Mouse (Mus musculus): Measurements from ENCODE around the gene Hoxc10. TPM values are rescaled to one million over a fixed set of nuclear protein-coding genes. Genes with fewer than 3 reads are reported as not detected.
A peak's percentile ranks its signal among the peaks of the same experiment; 100 is the strongest.

The Hoxc10 gene
- polyA plus RNA-seq, 1 experiment from 2014 or later: 49.0 TPM

- WGBS: 3% methylated on average over 29 of the region's 30 CpGs
- H3K27me3 ChIP-seq (ENCODE audit: insufficient read depth, low read length): peaks cover 24% of the 10 kb centered on the region
- H3K4me3 ChIP-seq (ENCODE audit: low read length): peak overlapping the region; percentile 65
- no peaks in the 10 kb centered on the region for H3K36me3 ChIP-seq (ENCODE audit: insufficient read depth, low read length)
- peak overlapping the region; percentile 84 for H3K4me2 ChIP-seq (replicated peaks; ENCODE audit: low read depth, low read length)
- peak; percentile 80 for ATAC-seq (ENCODE audit: low FRiP score, low TSS enrichment)
- H3K9ac ChIP-seq (replicated peaks; ENCODE audit: low read length): peak overlapping the region; percentile 90
- peaks cover 21% of the 10 kb centered on the region for H3K4me1 ChIP-seq (ENCODE audit: insufficient read depth, low read length)
- H3K27ac ChIP-seq (ENCODE audit: low read length): peak overlapping the region; percentile 94
- no peaks in the 10 kb centered on the region for H3K9me3 ChIP-seq (ENCODE audit: low read length)
Measured at GRCm38 (mm10) chr15:102965892-102966775, 462 bp upstream of the Hoxc10 start.

DNA sequence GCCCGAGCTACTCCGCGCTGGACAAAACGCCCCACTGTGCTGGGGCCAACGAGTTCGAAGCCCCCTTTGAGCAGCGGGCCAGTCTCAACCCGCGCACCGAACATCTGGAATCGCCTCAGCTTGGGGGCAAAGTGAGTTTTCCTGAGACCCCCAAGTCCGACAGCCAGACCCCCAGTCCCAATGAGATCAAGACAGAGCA is 615 bp downstream of the Hoxc10 start, which contains the start of gene Hoxc5:
Hoxc5 (plus strand) TSS at position 132 of the 199 bp plus-strand sequence.
- Histone ChIP-seq H3K4me1 (ENCODE audit: insufficient read depth, low read length) (peaks cover 22% of the 10 kb centered on the region), H3K4me3 (ENCODE audit: low read length) (peak within 1 kb of the TSS; percentile 65), H3K4me2 (replicated peaks; ENCODE audit: low read depth, low read length) (peak within 1 kb of the TSS; percentile 84), H3K36me3 (ENCODE audit: insufficient read depth, low read length) (no peaks in the 10 kb centered on the region), H3K9ac (replicated peaks; ENCODE audit: low read length) (peak within 1 kb of the TSS; percentile 90), H3K9me3 (ENCODE audit: low read length) (no peaks in the 10 kb centered on the region), H3K27ac (ENCODE audit: low read length) (peak within 1 kb of the TSS; percentile 94), H3K27me3 (ENCODE audit: insufficient read depth, low read length) (peaks cover 22% of the 10 kb centered on the region)
- ATAC-seq (ENCODE audit: low FRiP score, low TSS enrichment): no peak
- WGBS: 3% methylated on average over 12 of the region's 12 CpGs

DNA sequence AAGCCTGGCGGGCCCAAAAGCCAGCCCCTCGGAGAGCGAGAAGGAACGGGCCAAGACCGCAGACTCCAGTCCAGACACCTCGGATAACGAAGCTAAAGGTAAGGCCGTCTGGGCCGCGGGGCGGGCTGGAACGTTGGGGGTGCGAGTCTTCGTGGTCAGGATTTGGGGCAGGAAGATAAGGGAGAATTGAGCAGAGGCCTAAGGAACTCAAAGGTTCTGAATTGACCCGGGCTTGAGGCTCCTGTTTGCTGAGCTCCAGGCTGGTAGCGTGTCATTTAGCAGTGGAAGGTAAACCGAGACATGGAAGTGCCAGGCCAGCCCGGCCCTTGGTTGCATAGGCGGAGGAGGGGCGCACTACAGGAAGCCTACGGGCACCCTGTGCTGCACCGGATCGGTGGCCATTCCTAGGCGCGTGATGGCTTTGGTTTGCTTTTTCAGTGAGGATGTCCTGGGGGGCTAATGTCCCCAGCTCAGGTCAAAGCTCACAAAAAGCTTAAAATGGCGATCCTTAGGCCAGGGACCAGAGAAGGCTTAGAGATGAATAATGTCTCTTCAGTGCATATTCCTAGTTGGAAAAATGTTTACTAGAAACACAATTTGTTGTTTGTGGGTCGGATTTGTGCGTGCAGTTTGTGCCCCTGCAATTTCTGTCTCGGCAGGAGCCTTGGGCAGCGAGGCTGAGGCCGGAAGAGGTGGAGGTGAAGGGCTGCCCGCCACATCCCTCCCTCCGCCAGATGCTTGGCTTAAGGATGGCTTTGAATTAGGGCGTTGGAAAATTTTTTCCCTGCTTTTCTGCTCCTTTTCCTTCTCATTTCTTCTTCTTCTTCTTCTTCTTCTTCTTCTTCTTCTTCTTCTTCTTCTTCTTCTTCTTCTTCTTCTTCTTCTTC is 1.2 kb downstream of the Hoxc10 start:
- Histone ChIP-seq H3K4me2 (replicated peaks; ENCODE audit: low read depth, low read length) (peak overlapping the region; percentile 84), H3K27me3 (ENCODE audit: insufficient read depth, low read length) (peaks cover 22% of the 10 kb centered on the region), H3K4me1 (ENCODE audit: insufficient read depth, low read length) (peaks cover 25% of the 10 kb centered on the region)

DNA sequence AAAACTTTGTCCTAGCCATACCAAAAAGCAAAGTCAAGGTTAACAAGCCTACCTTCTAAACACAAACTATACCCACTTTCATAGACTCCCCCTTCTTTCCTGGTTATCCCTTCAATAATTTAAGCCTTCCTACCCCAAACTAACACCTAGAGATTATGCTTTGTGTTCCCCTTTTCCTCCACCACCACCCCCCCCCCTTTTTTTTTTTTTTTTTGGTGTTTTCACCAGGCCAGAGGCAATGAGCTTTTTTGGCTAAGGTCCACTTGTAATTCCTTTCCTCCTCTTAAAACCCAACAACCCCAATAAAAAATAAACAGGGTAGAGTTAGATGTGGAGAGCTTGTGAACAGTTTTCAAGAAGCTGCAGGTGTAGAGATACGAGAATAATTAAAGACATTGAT is 2.7 kb downstream of the Hoxc10 start:
- Histone ChIP-seq H3K4me1 (ENCODE audit: insufficient read depth, low read length) (peaks cover 19% of the 10 kb centered on the region), H3K4me2 (replicated peaks; ENCODE audit: low read depth, low read length) (peak overlapping the region; percentile 84), H3K4me3 (ENCODE audit: low read length) (peak overlapping the region; percentile 65), H3K36me3 (ENCODE audit: insufficient read depth, low read length) (no peaks in the 10 kb centered on the region), H3K27me3 (ENCODE audit: insufficient read depth, low read length) (peaks cover 27% of the 10 kb centered on the region), H3K27ac (ENCODE audit: low read length) (peak overlapping the region; percentile 70; the same call in 1 of the 2 replicates), H3K9me3 (ENCODE audit: low read length) (no peaks in the 10 kb centered on the region), H3K9ac (replicated peaks; ENCODE audit: low read length) (peak overlapping the region; percentile 79)
- no peak for ATAC-seq (ENCODE audit: low FRiP score, low TSS enrichment)
- WGBS: 25% methylated on average over 1 of the region's 1 CpGs

More for the DNA sequence above, 1.2 kb downstream of the Hoxc10 start:
- H3K9me3 ChIP-seq (ENCODE audit: low read length): no peaks in the 10 kb centered on the region
- ATAC-seq (ENCODE audit: low FRiP score, low TSS enrichment): no peak
- peak overlapping the region; percentile 90 for H3K9ac ChIP-seq (replicated peaks; ENCODE audit: low read length)
- H3K27ac ChIP-seq (ENCODE audit: low read length): peak overlapping the region; percentile 94
- H3K4me3 ChIP-seq (ENCODE audit: low read length): peak overlapping the region; percentile 65
- WGBS: 4% methylated on average over 34 of the region's 34 CpGs
- no peaks in the 10 kb centered on the region for H3K36me3 ChIP-seq (ENCODE audit: insufficient read depth, low read length)

DNA sequence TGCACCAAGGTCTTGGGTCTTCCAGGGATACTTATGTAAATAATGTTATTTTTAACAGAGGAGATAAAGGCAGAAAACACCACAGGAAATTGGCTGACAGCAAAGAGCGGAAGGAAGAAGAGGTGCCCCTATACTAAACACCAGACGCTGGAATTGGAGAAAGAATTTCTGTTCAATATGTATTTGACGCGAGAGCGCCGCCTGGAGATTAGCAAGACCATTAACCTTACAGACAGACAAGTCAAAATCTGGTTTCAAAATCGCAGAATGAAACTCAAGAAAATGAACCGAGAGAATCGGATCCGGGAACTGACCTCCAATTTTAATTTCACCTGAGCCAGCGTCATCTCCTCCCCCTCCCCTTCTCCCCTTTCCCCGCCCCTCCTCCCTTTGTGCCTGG is 4.1 kb downstream of the Hoxc10 start:
- H3K27me3 ChIP-seq (ENCODE audit: insufficient read depth, low read length): peaks cover 24% of the 10 kb centered on the region

GRCm38 (mm10) chr15:102972254-102972653 is 5.7 kb downstream of the Hoxc10 start:
- 1% methylated on average over 21 of the region's 21 CpGs for WGBS
- Histone ChIP-seq H3K4me1 (ENCODE audit: insufficient read depth, low read length) (peaks cover 27% of the 10 kb centered on the region), H3K27ac (ENCODE audit: low read length) (peak overlapping the region; percentile 75), H3K4me3 (ENCODE audit: low read length) (peak overlapping the region; percentile 54), H3K9me3 (ENCODE audit: low read length) (no peaks in the 10 kb centered on the region), H3K36me3 (ENCODE audit: insufficient read depth, low read length) (no peaks in the 10 kb centered on the region), H3K4me2 (replicated peaks; ENCODE audit: low read depth, low read length) (peak overlapping the region; percentile 84), H3K27me3 (ENCODE audit: insufficient read depth, low read length) (peaks cover 30% of the 10 kb centered on the region), H3K9ac (replicated peaks; ENCODE audit: low read length) (peak overlapping the region; percentile 82)
- no peak for ATAC-seq (ENCODE audit: low FRiP score, low TSS enrichment)

More for the DNA sequence above, 4.1 kb downstream of the Hoxc10 start:
- H3K27ac ChIP-seq (ENCODE audit: low read length): peak overlapping the region; percentile 79
- H3K36me3 ChIP-seq (ENCODE audit: insufficient read depth, low read length): no peaks in the 10 kb centered on the region
- ATAC-seq (ENCODE audit: low FRiP score, low TSS enrichment): no peak
- peak overlapping the region; percentile 59 for H3K9ac ChIP-seq (replicated peaks; ENCODE audit: low read length)
- H3K4me3 ChIP-seq (ENCODE audit: low read length): peak overlapping the region; percentile 54
- WGBS: 3% methylated on average over 12 of the region's 12 CpGs
- peaks cover 25% of the 10 kb centered on the region for H3K4me1 ChIP-seq (ENCODE audit: insufficient read depth, low read length)
- peak overlapping the region; percentile 84 for H3K4me2 ChIP-seq (replicated peaks; ENCODE audit: low read depth, low read length)
- no peaks in the 10 kb centered on the region for H3K9me3 ChIP-seq (ENCODE audit: low read length)

DNA sequence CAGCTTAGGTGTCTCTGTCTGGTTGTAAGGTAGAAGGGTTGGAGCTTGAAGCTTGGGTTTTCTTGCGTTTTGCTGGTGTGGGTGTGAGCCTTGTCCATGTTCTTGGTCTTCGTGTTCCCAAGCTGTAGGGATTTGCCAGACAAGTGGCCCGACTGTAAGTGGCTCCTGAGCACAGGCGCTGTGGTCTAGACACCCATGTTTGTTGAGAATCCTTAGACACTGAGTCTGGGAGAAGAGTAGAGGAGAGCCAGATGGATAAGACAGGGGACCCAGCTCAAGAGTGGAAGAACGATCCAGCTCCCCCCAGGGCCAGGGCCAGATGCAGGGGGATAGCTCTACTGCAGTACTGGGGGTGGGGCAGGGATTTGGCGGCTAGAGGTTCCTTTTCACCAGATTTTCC is 6.2 kb downstream of the Hoxc10 start:
- Histone ChIP-seq H3K36me3 (ENCODE audit: insufficient read depth, low read length) (no peaks in the 10 kb centered on the region), H3K27me3 (ENCODE audit: insufficient read depth, low read length) (peaks cover 30% of the 10 kb centered on the region), H3K9me3 (ENCODE audit: low read length) (no peaks in the 10 kb centered on the region), H3K4me3 (ENCODE audit: low read length) (peak overlapping the region; percentile 54), H3K9ac (replicated peaks; ENCODE audit: low read length) (peak overlapping the region; percentile 82), H3K27ac (ENCODE audit: low read length) (peak overlapping the region; percentile 75), H3K4me1 (ENCODE audit: insufficient read depth, low read length) (peaks cover 31% of the 10 kb centered on the region), H3K4me2 (replicated peaks; ENCODE audit: low read depth, low read length) (peak overlapping the region; percentile 84)
- no peak for ATAC-seq (ENCODE audit: low FRiP score, low TSS enrichment)
- 8% methylated on average over 6 of the region's 6 CpGs for WGBS

GRCm38 (mm10) chr15:102975034-102975433 is 8.4 kb downstream of the Hoxc10 start:
- Histone ChIP-seq H3K27me3 (ENCODE audit: insufficient read depth, low read length) (peaks cover 31% of the 10 kb centered on the region), H3K36me3 (ENCODE audit: insufficient read depth, low read length) (no peaks in the 10 kb centered on the region), H3K4me3 (ENCODE audit: low read length) (peak overlapping the region; percentile 59), H3K27ac (ENCODE audit: low read length) (peak overlapping the region; percentile 97), H3K4me2 (replicated peaks; ENCODE audit: low read depth, low read length) (peak overlapping the region; percentile 84), H3K9ac (replicated peaks; ENCODE audit: low read length) (peak overlapping the region; percentile 97), H3K9me3 (ENCODE audit: low read length) (no peaks in the 10 kb centered on the region), H3K4me1 (ENCODE audit: insufficient read depth, low read length) (peaks cover 49% of the 10 kb centered on the region)
- ATAC-seq (ENCODE audit: low FRiP score, low TSS enrichment): no peak
- WGBS: 6% methylated on average over 7 of the region's 7 CpGs

GRCm38 (mm10) chr15:102975688-102976111 is 9.1 kb downstream of the Hoxc10 start:
- Histone ChIP-seq H3K4me3 (ENCODE audit: low read length) (peak overlapping the region; percentile 59), H3K9ac (replicated peaks; ENCODE audit: low read length) (peak overlapping the region; percentile 97), H3K36me3 (ENCODE audit: insufficient read depth, low read length) (no peaks in the 10 kb centered on the region), H3K4me1 (ENCODE audit: insufficient read depth, low read length) (peaks cover 49% of the 10 kb centered on the region), H3K27me3 (ENCODE audit: insufficient read depth, low read length) (peaks cover 25% of the 10 kb centered on the region; the same call in 1 of the 2 replicates), H3K27ac (ENCODE audit: low read length) (peak overlapping the region; percentile 97), H3K9me3 (ENCODE audit: low read length) (no peaks in the 10 kb centered on the region), H3K4me2 (replicated peaks; ENCODE audit: low read depth, low read length) (peak overlapping the region; percentile 84)
- WGBS: under 1% methylated on average over 21 of the region's 21 CpGs
- ATAC-seq (ENCODE audit: low FRiP score, low TSS enrichment): peak; percentile 50; the same call in 1 of the 2 replicates
